Mouse (Mus musculus) stomach, postnatal 0 days (tissue): Measurements from ENCODE around the gene Pax3. TPM values are rescaled to one million over a fixed set of nuclear protein-coding genes. Genes with fewer than 3 reads are reported as not detected.

ENCODE experiments used
- ATAC-seq: fragments of 200-750 bp; cut with Nextera tagmentation; 2 replicates; pipeline ENCODE4 v1.8.0; 2017; ENCODE audit not compliant: low FRiP score, low TSS enrichment
- DNase-seq: peaks from one replicate; pipeline ENCODE4 v3.0.0-alpha.2; 2016; ENCODE audit warnings: low spot score
- H3K27ac ChIP-seq: fragments of 300-500 bp; sonication (generic); replicated peaks from 2 replicates; pipeline ENCODE4 v1.5.1; 2014; ENCODE audit warnings: mild to moderate bottlenecking, control low read depth
- H3K27me3 ChIP-seq: fragments of 300-500 bp; sonication (generic); 2 replicates; pipeline ENCODE4 v1.6.1; 2014; ENCODE audit warnings: low read length; ENCODE audit not compliant: control insufficient read depth, insufficient read depth
- H3K36me3 ChIP-seq: fragments of 300-500 bp; sonication (generic); 2 replicates; pipeline ENCODE4 v1.6.1; 2014; ENCODE audit warnings: low read length, mixed read lengths; ENCODE audit not compliant: control insufficient read depth, insufficient read depth
- H3K4me1 ChIP-seq: fragments of 300-500 bp; sonication (generic); replicated peaks from 2 replicates; pipeline ENCODE4 v1.6.1; 2014; ENCODE audit warnings: antibody characterized with exemption; ENCODE audit not compliant: control insufficient read depth, insufficient read depth
- H3K4me2 ChIP-seq: fragments of 300-500 bp; sonication (generic); replicated peaks from 2 replicates; pipeline ENCODE4 v1.6.1; 2014; ENCODE audit warnings: low read depth, mild to moderate bottlenecking, control low read depth, moderate library complexity
- H3K4me3 ChIP-seq: fragments of 300-500 bp; sonication (generic); 2 replicates; pipeline ENCODE4 v1.5.1; 2014; ENCODE audit warnings: low read depth, low read length, control low read depth
- H3K9ac ChIP-seq: fragments of 300-500 bp; sonication (generic); 2 replicates; pipeline ENCODE4 v1.6.1; 2014; ENCODE audit warnings: mild to moderate bottlenecking, low read length, control low read depth, mixed read lengths
- H3K9me3 ChIP-seq: fragments of 300-500 bp; sonication (generic); 2 replicates; pipeline ENCODE4 v1.6.1; 2016; ENCODE audit warnings: low read length; ENCODE audit not compliant: control insufficient read depth
- CTCF ChIP-seq: IDR thresholded peaks from 2 replicates; pipeline ENCODE4 v1.5.1; 2016; ENCODE audit warnings: antibody characterized with exemption, low read depth, mild to moderate bottlenecking, moderate library complexity
- EP300 ChIP-seq: optimal IDR thresholded peaks from 2 replicates; pipeline ENCODE3; 2016; ENCODE audit warnings: antibody characterized with exemption
- WGBS: fragments of 180-500 bp; shearing (Covaris S2); extraction: QIAGEN DNeasy Blood & Tissue Kit; methylation state at CpG from one replicate; pipeline ENCODE4 v1.1.7; 2014; 5-methylcytosine and 5-hydroxymethylcytosine counted together
- polyA plus RNA-seq: library from polyadenylated mRNA; unstranded; fragments of >200 nt; fragmentation: Nextera tagmentation; extraction: Ambion mirVana; gene quantifications from 2 replicates; pipeline ENCODE4 v1.2.1, GENCODE M21; 2015

The Pax3 gene
- polyA plus RNA-seq, 1 experiment from 2014 or later = not detected

DNA sequence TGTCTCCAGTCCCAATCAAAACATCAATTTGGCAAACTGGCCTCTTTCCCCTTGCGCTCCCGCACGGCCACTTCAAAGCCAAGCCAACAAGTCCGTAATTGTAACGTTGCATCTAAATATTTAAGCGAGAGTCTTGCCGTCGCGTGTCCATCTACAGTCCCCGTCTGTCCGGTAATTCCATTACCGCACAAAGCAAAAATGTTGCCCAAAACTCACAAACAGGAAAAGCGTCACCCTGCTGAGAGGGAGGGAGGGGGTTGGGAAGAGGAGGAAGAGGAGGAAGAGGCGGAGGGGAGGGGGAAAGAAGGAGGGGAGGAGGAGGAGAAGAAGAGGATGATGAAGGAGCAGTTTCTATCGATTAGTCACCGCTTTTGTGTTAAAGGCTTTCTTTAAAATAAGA, 7.9 kb downstream of the Pax3 start:
- DNase-seq (no peak), ATAC-seq (no peak)
- no peak overlapping the region for H3K27ac ChIP-seq
- peaks cover 43% of the 10 kb centered on the region for H3K27me3 ChIP-seq
- H3K4me3 ChIP-seq = peak overlapping the region; percentile 13; the same call in 1 of the 2 replicates
- no peak overlapping the region for H3K4me2 ChIP-seq
- WGBS = 1% methylated on average over 16 of the region's 16 CpGs
- H3K9ac ChIP-seq = no peak overlapping the region
- H3K36me3 ChIP-seq = no peaks in the 10 kb centered on the region
- no peaks in the 10 kb centered on the region for H3K4me1 ChIP-seq
- TF ChIP-seq CTCF = no peak
- TF ChIP-seq EP300 = no peak
- no peaks in the 10 kb centered on the region for H3K9me3 ChIP-seq

- peaks cover 37% of the 10 kb centered on the region for H3K27me3 ChIP-seq
Measured at GRCm38 (mm10) chr1:78188299-78188698, 8.6 kb downstream of the Pax3 start.

GRCm38 (mm10) chr1:78187788-78188173, 9.2 kb downstream of the Pax3 start:
- Histone ChIP-seq H3K4me3 (no peak overlapping the region), H3K9me3 (no peaks in the 10 kb centered on the region), H3K27ac (no peak overlapping the region), H3K9ac (no peak overlapping the region), H3K36me3 (no peaks in the 10 kb centered on the region), H3K4me1 (no peaks in the 10 kb centered on the region), H3K27me3 (peaks cover 33% of the 10 kb centered on the region), H3K4me2 (no peak overlapping the region)
- WGBS = 9% methylated on average over 6 of the region's 6 CpGs
- ATAC-seq (no peak), DNase-seq (no peak)
- TF ChIP-seq EP300 (no peak), CTCF (no peak)

More at GRCm38 (mm10) chr1:78188299-78188698, 8.6 kb downstream of the Pax3 start:
- no peak overlapping the region for H3K4me2 ChIP-seq
- no peak overlapping the region for H3K9ac ChIP-seq
- TF ChIP-seq CTCF (no peak), EP300 (no peak)
- ATAC-seq = no peak
- H3K36me3 ChIP-seq = no peaks in the 10 kb centered on the region
- no peak overlapping the region for H3K27ac ChIP-seq
- WGBS = 0% methylated on average over 2 of the region's 2 CpGs
- no peaks in the 10 kb centered on the region for H3K4me1 ChIP-seq
- no peaks in the 10 kb centered on the region for H3K9me3 ChIP-seq
- DNase-seq = no peak
- no peak overlapping the region for H3K4me3 ChIP-seq

GRCm38 (mm10) chr1:78187122-78187787, 9.7 kb downstream of the Pax3 start:
- Histone ChIP-seq H3K9me3 (no peaks in the 10 kb centered on the region), H3K36me3 (no peaks in the 10 kb centered on the region), H3K4me3 (no peak overlapping the region), H3K4me2 (no peak overlapping the region), H3K27me3 (peaks cover 28% of the 10 kb centered on the region), H3K27ac (no peak overlapping the region), H3K4me1 (no peaks in the 10 kb centered on the region), H3K9ac (no peak overlapping the region)
- 5% methylated on average over 8 of the region's 8 CpGs for WGBS
- TF ChIP-seq CTCF (no peak), EP300 (no peak)
- ATAC-seq = no peak
- no peak for DNase-seq

- ATAC-seq = no peak
- WGBS = 46% methylated on average over 5 of the region's 5 CpGs
- Histone ChIP-seq H3K4me2 (no peak overlapping the region), H3K4me3 (no peak overlapping the region), H3K4me1 (no peaks in the 10 kb centered on the region), H3K9me3 (no peaks in the 10 kb centered on the region), H3K27me3 (peaks cover 6% of the 10 kb centered on the region; the same call in 1 of the 2 replicates), H3K9ac (no peak overlapping the region), H3K27ac (no peak overlapping the region), H3K36me3 (no peaks in the 10 kb centered on the region)
- TF ChIP-seq CTCF (no peak), EP300 (no peak)
- DNase-seq = no peak
Measured at GRCm38 (mm10) chr1:78182954-78183353, 14.0 kb downstream of the Pax3 start.

GRCm38 (mm10) chr1:78181882-78182281, 15.1 kb downstream of the Pax3 start:
- H3K9ac ChIP-seq = no peak overlapping the region
- H3K9me3 ChIP-seq = no peaks in the 10 kb centered on the region
- no peak for TF ChIP-seq CTCF
- TF ChIP-seq EP300 = no peak
- H3K36me3 ChIP-seq = no peaks in the 10 kb centered on the region
- peaks cover 3% of the 10 kb centered on the region; the same call in 1 of the 2 replicates for H3K27me3 ChIP-seq
- no peak overlapping the region; the same call in 1 of the 2 replicates for H3K4me2 ChIP-seq
- no peak for ATAC-seq
- DNase-seq = no peak
- H3K27ac ChIP-seq = no peak overlapping the region
- no peaks in the 10 kb centered on the region for H3K4me1 ChIP-seq
- peak overlapping the region; percentile 19; the same call in 1 of the 2 replicates for H3K4me3 ChIP-seq
- 11% methylated on average over 9 of the region's 9 CpGs for WGBS
